Mouse (Mus musculus) retina, adult 2 months (tissue): ENCODE results near the gene Tbx2.

Source experiments
- DNase-seq: peaks from one replicate; pipeline ENCODE4 v3.0.0-alpha.2; 2012; ENCODE audit warnings: low read depth, low spot score

The Tbx2 gene

GRCm38 (mm10) chr11:85887801-85888450 is 55.6 kb downstream of the Tbx2 start:
- no peak for DNase-seq

DNA sequence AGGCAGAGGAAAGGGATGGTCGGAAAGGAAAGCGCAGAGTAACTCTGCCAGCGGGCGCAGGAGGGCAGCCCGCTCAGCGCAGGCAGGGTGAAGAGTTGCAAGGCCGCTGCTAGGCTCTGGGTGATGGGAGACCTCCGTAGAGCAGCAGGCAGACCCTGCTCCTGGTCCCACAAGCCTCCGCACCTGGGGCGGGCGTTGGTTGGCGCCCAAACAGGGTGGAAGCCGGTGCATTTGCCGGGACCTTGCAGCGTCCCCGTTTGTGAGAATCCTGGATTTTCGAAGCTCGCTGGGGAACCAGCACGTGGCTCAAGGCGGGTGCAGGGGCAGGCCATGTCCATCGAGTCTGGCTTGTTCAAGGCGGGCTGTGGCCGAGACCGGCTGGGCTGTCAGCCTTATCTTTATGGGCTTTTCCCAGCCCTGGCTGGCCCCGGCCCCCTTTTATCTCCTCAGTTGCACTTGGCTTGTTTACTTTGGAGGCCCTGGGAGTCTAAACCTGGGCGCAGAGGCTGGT is 56.2 kb downstream of the Tbx2 start:
- DNase-seq, result no peak

DNA sequence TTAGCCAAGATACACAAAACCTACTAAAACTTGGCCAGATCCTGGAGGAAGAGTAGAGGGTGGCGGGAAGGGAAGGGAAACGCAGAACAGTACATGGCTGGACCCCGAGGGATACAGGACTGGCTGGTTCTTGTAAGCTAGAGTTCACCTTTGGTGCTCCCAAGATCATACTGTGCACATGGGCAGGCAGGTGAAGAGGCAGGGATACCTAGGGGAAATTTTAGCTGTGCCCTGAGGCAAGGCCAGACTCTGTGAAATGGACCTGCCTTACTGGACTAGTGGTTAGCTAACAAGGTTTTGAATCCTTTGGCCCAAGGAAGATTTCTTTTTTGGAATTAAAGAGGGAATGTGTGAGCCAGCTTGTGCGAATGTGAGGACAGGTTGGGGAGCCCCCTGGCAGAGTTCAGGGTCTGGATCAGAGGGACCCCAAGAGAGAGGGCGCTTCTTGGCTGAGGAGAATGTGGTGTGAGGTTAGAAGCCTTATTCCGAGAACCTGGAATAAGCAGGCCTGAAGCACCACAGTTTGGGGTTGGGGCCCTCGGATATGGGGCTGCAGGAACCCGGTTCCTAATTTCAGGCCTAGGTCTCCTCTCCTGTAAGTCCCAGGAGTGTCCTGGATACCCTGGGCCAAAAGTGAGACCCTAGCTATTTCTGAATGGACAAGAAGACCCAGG is 56.8 kb downstream of the Tbx2 start:
- DNase-seq, result no peak

GRCm38 (mm10) chr11:85889730-85890562 is 57.6 kb downstream of the Tbx2 start:
- DNase-seq, result no peak

DNA sequence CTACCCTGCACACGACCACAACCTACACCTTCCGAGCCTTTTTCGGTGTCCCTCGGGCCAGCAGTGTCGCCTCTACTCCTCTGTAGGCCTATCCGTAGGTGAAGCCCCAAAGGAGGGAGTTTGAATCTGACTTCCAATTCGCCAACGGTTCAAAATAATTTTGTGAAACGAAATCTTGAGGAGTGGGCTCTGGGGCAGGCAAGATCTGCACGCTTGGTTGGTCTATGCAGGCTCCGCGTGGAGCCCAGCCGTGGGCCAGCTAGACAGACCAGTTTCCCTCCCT is 58.2 kb downstream of the Tbx2 start:
- no peak for DNase-seq

- DNase-seq, result no peak
Observed at GRCm38 (mm10) chr11:85891010-85891691, 58.8 kb downstream of the Tbx2 start.
